Mouse (Mus musculus): Measurements from ENCODE around the gene Cerk.

DNA sequence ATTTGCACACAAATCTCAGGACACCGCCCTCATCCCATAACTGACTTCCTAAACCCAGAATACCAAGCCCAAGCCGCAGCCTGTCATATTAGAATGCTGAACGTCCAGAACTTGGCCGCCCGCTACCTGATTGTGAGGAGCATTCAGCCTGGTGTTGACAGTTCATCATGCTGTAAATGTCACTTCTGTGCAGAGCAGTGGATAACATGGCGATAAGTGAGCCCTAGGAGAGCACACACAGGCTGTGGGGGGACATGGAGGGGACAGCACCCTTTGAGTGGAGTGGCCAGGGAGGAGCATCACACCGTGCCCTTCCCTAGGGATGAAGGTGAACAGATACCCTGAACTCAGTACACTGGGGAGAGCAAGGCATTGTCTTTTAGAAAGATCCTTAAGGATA lies 76.7 kb downstream of the Cerk start:
- TF ChIP-seq POLR2A (IDR thresholded peaks at IDR 0.05; ENCODE audit: borderline replicate concordance, control insufficient read depth, low read depth, low read length): no peak
- TF ChIP-seq CTCF (IDR thresholded peaks at IDR 0.05; ENCODE audit: control insufficient read depth, insufficient read depth, low read length): no peak

Measured in bone marrow, adult 2 months (tissue).